In genomic region chr6:142692085-142692484, GRCm38 (mm10) we compare ENCODE assay signal across 23 mouse cellular contexts. TPM values are rescaled to one million over a fixed set of nuclear protein-coding genes. Genes with fewer than 3 reads are reported as not detected.
"Had no signal": no experiment of that assay in that cellular context is flagged by ENCODE, and none has a peak within 500 bp of the region (broad histone marks: within the 10 kb centered on the region; RNA-seq: fewer than 3 reads in every experiment).

No protein-coding gene starts in this region.

- ATAC-seq: inflammation-experienced regulatory T-cells, adult 6 months; intestine, embryonic 16.5 days; liver, postnatal 0 days; lung, postnatal 0 days; midbrain, embryonic 15.5 days had no signal

- H3K4me1 ChIP-seq: limb, embryonic 12.5 days; limb, embryonic 15.5 days; midbrain, embryonic 12.5 days; midbrain, embryonic 15.5 days; neural tube, embryonic 12.5 days; neural tube, embryonic 15.5 days had no signal

- H3K27ac ChIP-seq: left cerebral cortex, adult 2 months; limb, embryonic 12.5 days; limb, embryonic 15.5 days; liver, embryonic 14.5 days; macrophage; midbrain, embryonic 12.5 days; midbrain, embryonic 15.5 days; neural tube, embryonic 12.5 days; neural tube, embryonic 15.5 days had no signal

- DNase-seq: layer of hippocampus, postnatal 36 days; left cerebral cortex, postnatal 4 days; liver, postnatal 0 days; lung, embryonic 14.5 days; right cerebral cortex, adult 18-20 months; right cerebral cortex, postnatal 14 days; right cerebral cortex, postnatal 4 days; spleen, adult 18-20 months; thymus, adult 18-20 months; thymus, postnatal 36 days had no signal

- H3K9ac ChIP-seq: limb, embryonic 12.5 days; limb, embryonic 15.5 days; liver, embryonic 14.5 days; liver, postnatal 0 days; lung, embryonic 14.5 days; midbrain, embryonic 12.5 days; midbrain, embryonic 15.5 days; neural tube, embryonic 12.5 days; neural tube, embryonic 15.5 days had no signal

- H3K27me3 ChIP-seq: limb, embryonic 12.5 days; limb, embryonic 15.5 days; midbrain, embryonic 12.5 days; midbrain, embryonic 15.5 days; neural tube, embryonic 12.5 days; neural tube, embryonic 15.5 days had no signal

- H3K4me2 ChIP-seq: limb, embryonic 12.5 days; limb, embryonic 15.5 days; liver, embryonic 11.5 days; lung, embryonic 14.5 days; midbrain, embryonic 12.5 days; midbrain, embryonic 15.5 days; neural tube, embryonic 12.5 days; neural tube, embryonic 15.5 days had no signal

- H3K4me3 ChIP-seq: left cerebral cortex, adult 2 months; limb, embryonic 12.5 days; limb, embryonic 15.5 days; midbrain, embryonic 12.5 days; midbrain, embryonic 15.5 days; neural tube, embryonic 12.5 days; neural tube, embryonic 15.5 days had no signal

- H3K9me3 ChIP-seq: limb, embryonic 12.5 days; limb, embryonic 15.5 days; midbrain, embryonic 12.5 days; midbrain, embryonic 15.5 days; neural tube, embryonic 12.5 days; neural tube, embryonic 15.5 days had no signal

- H3K36me3 ChIP-seq: limb, embryonic 12.5 days; limb, embryonic 15.5 days; midbrain, embryonic 12.5 days; midbrain, embryonic 15.5 days; neural tube, embryonic 12.5 days; neural tube, embryonic 15.5 days had no signal

RNA-seq across cellular contexts. Expression of gene Abcc9, which starts 10.0 kb away (rescaled TPM):
- polyA plus RNA-seq: macrophage had no signal
